Mouse (Mus musculus): ENCODE measurements around the gene Fbxo41. TPM values are rescaled to one million over a fixed set of nuclear protein-coding genes. Genes with fewer than 3 reads are reported as not detected.
"Not testable (repeated sequence)": the region's sequence is repeated elsewhere in the genome, so short reads cannot be mapped to it uniquely, and the experiment has no call there.

The Fbxo41 gene
- polyA plus RNA-seq, 1 experiment from 2014 or later, result 0.47 TPM

DNA sequence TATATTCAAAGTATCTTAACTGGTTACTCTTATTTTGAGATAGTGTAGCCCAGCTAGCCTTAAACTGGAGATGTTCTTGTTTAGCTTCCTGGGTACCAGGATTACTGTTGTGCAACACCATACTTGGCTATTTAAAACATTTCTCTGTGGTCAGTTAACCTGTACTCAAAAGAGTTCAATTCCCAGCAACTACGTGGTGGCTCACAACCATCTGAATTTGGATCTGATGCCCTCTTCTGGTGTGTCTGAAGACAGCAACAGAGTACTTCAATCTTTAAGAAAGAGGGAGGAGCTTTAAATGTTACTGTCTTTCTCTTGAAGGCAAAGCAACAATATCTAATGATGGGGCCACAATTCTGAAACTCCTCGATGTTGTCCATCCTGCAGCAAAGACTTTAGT lies 43.2 kb downstream of the Fbxo41 start:
- Histone ChIP-seq H3K4me2 (replicated peaks) (no peak overlapping the region), H3K27me3 (no peaks in the 10 kb centered on the region), H3K36me3 (peaks cover 70% of the 10 kb centered on the region), H3K27ac (no peak overlapping the region), H3K9ac (no peak overlapping the region), H3K4me1 (peaks cover 25% of the 10 kb centered on the region), H3K9me3 (no peaks in the 10 kb centered on the region), H3K4me3 (no peak overlapping the region)
- no peak for ATAC-seq (ENCODE audit: low FRiP score, low read depth)
- 87% methylated on average over 2 of the region's 2 CpGs for WGBS

DNA sequence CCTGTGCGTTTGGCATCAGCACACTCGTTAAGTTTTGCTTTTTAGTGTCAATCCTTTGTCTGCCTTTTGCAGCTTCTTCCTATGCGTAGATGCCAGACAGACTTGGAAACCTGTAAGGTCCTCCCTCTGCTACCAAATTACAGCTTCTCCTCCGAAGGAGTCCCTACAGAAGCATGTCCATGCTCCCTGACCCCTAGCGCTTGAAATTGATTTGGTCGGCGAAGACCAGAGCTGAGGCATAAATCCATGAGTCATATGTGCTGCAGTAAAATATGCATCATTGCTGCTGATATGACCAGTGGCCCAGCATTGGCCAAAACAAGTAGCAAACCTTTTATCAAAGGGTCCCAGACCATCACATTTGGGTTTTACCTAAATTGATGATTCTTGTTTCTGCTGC lies 50.0 kb downstream of the Fbxo41 start:
- Histone ChIP-seq H3K36me3 (peaks cover 4% of the 10 kb centered on the region), H3K9ac (peak overlapping the region; percentile 96), H3K27me3 (no peaks in the 10 kb centered on the region), H3K4me3 (peak overlapping the region; percentile 80), H3K9me3 (no peaks in the 10 kb centered on the region), H3K27ac (peak overlapping the region; percentile 97; the same call in 1 of the 2 replicates), H3K4me1 (peaks cover 50% of the 10 kb centered on the region), H3K4me2 (replicated peaks) (peak overlapping the region; percentile 94)
- WGBS, result 10% methylated on average over 7 of the region's 7 CpGs
- ATAC-seq (ENCODE audit: low FRiP score, low read depth), result no peak

DNA sequence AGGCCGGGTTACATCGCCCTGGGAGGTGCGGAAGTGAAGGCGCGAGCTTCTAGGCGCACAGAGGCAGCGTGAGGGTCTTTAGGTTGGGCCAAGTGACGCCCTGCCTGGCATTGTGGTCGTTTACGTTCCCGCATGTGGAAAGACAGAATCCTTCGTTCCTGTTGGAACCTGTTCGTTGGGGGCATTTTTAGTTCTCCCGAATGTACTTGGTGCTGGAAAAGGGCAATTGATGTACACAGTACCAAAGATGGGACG lies 50.5 kb downstream of the Fbxo41 start:
- peak overlapping the region; percentile 80 for H3K4me3 ChIP-seq
- H3K36me3 ChIP-seq, result peaks cover under 1% of the 10 kb centered on the region
- H3K9ac ChIP-seq, result peak overlapping the region; percentile 96
- peak overlapping the region; percentile 97 for H3K27ac ChIP-seq
- whole genome bisulfite sequencing, result 0% methylated on average over 15 of the region's 15 CpGs
- H3K27me3 ChIP-seq, result no peaks in the 10 kb centered on the region
- peak overlapping the region; percentile 94 for H3K4me2 ChIP-seq (replicated peaks)
- H3K4me1 ChIP-seq, result peaks cover 48% of the 10 kb centered on the region
- ATAC-seq (ENCODE audit: low FRiP score, low read depth), result no peak
- H3K9me3 ChIP-seq, result no peaks in the 10 kb centered on the region

DNA sequence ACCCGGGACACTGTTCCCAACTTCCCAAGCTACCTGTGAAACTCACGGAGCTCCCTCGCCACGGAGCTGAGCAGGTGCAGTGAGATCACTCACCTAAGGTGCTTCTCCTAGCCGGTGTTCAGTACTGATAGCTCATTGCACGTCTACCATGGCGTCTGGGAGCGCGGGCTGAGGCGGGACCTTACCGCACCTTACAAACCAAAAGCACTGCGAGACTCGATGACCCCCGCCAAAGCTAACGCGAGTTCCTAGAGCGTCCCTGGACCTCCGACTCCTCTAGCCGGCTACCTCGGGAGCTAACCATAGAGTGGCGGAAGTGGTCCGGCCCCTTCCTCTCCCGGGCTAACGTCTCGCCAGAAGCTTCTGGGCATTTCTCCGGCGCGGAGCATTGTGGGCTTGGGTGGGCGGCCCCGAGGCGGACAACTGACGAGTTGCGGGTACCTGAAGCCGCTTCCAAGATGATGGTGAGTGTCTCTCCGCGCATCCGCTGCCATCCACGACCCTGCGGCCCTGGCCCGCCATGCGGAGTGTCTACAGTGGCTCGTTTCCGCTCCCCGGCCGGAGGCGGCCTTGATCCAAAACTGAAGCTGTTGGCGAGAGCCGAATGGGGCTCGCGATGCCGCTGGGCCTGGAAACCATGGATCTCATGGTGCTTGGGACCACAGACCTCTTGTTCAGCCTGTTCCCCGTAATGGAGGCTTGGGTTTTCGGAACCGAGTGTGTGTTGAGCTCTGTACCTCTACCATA lies 51.0 kb downstream of the Fbxo41 start, which contains the start of gene Pradc1:
Pradc1 (minus strand) TSS at position 307 of the 747 bp plus-strand sequence.
- WGBS, result 0% methylated on average over 54 of the region's 54 CpGs
- Histone ChIP-seq H3K27ac (peak within 1 kb of the TSS; percentile 97), H3K9ac (peak within 1 kb of the TSS; percentile 96), H3K4me2 (replicated peaks) (peak within 1 kb of the TSS; percentile 94), H3K4me1 (peaks cover 45% of the 10 kb centered on the region), H3K36me3 (peaks cover 4% of the 10 kb centered on the region; the same call in 1 of the 2 replicates), H3K4me3 (peak within 1 kb of the TSS; percentile 80), H3K9me3 (no peaks in the 10 kb centered on the region), H3K27me3 (no peaks in the 10 kb centered on the region)
- peak; percentile 92 for ATAC-seq (ENCODE audit: low FRiP score, low read depth)

DNA sequence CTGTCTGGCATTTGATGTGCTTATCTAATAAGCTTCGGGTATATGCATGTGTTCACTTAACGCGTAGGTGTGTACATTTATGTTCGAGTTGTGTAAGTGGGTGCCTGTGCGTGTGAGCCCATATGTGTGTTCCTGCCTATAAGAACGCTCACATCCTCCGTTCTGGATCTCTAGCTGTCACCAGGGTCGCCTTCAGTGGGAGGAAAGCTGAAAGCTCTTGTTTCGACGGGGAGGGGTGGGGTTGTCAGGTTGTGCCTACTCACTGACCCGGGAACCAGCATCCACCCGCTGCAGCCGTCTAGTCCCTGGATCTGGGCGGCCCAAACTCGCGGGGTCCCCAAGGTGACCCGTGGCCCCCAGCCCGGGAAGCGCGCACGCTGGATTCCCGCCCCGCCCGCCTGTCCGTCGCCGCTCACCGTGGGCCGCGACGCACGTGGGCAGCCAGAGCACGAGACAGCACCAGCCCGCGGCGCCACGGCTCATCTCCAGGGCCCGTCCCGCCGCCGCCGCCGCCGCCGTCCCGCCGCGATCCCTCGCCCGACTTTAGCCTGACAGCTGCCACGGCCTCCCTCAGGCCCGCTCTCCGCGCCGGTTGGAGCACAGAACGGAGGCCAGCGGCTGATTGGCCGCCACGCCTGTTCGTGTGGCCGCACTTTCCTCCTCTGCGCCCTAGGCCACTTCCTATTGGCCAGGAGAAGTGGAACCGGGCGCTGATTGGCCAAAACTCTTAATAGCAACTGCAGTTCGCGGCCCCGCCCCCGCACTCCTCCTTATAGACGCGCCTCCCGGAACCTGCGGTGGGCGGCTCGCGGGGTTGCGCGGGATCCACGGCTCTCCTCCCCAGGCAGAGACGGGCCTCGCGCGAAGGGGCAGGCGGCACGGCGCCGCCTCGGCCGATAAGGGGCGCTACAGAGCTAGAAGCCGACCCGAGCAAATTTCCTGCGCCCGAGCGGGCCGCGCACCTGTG lies 51.8 kb downstream of the Fbxo41 start, which contains the start of gene Cct7:
Cct7 (plus strand) TSS at position 818 of the 967 bp plus-strand sequence.
- H3K27me3 ChIP-seq, result no peaks in the 10 kb centered on the region
- 3% methylated on average over 95 of the region's 96 CpGs for WGBS
- peaks cover 13% of the 10 kb centered on the region for H3K36me3 ChIP-seq
- H3K4me1 ChIP-seq, result peaks cover 36% of the 10 kb centered on the region
- peak; percentile 94 for ATAC-seq (ENCODE audit: low FRiP score, low read depth)
- peak within 1 kb of the TSS; percentile 94 for H3K4me2 ChIP-seq (replicated peaks)
- peak within 1 kb of the TSS; percentile 97 for H3K27ac ChIP-seq
- peak within 1 kb of the TSS; percentile 80 for H3K4me3 ChIP-seq
- peak within 1 kb of the TSS; percentile 96 for H3K9ac ChIP-seq
- H3K9me3 ChIP-seq, result no peaks in the 10 kb centered on the region

DNA sequence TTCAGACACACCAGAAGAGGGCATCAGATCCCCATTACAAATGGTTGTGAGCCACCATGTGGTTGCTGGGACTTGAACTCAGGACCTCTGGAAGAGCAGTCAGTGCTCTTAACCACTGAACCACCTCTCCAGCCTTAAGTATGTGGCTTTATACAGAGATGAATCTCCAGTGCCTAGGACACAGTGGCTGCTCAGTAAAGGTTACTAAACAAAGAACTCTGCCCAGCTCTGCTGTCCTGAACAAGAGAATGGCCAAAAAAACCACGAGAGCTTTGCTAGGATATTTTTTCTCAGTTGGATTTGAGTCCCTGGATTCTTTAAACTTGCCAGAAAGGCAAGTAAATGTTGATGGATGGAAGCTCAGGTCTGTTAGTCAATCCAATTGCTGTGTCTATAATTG lies 52.7 kb downstream of the Fbxo41 start:
- Histone ChIP-seq H3K4me3 (peak overlapping the region; percentile 80; the same call in 1 of the 2 replicates), H3K4me1 (peaks cover 30% of the 10 kb centered on the region), H3K36me3 (peaks cover 21% of the 10 kb centered on the region), H3K4me2 (replicated peaks) (peak overlapping the region; percentile 94)
- H3K27ac ChIP-seq; ATAC-seq (ENCODE audit: low FRiP score, low read depth); H3K27me3 ChIP-seq; H3K9ac ChIP-seq; H3K9me3 ChIP-seq: not testable (repeated sequence)
- 59% methylated on average over 1 of the region's 1 CpGs for WGBS

DNA sequence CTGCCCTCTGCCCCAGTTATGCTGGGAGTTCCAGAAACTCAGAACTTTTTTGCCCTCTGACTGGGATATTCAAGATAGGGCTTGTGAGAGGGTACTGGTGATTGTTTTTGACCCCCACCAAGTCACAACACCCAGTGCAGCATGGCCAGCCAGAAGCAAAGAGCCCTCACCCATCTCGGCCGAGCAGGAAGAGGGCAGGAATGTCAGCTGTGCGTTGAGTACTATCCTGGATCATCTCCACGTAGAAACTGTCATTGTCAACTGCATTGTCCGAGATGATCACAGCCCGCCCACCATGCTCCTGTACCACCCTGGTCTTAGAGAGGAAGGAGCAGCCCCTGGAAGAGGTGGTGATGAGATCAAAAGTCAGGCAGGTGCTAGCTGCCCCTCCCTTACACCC lies 55.4 kb downstream of the Fbxo41 start:
- no peak overlapping the region for H3K27ac ChIP-seq
- H3K9me3 ChIP-seq, result no peaks in the 10 kb centered on the region
- peaks cover 39% of the 10 kb centered on the region for H3K36me3 ChIP-seq
- no peak overlapping the region for H3K4me3 ChIP-seq
- 87% methylated on average over 6 of the region's 6 CpGs for WGBS
- no peak for ATAC-seq (ENCODE audit: low FRiP score, low read depth)
- no peak overlapping the region for H3K4me2 ChIP-seq (replicated peaks)
- 0 out of 2 replicates have a peak, but pooled peaks cover 3% of the 10 kb centered on the region for H3K4me1 ChIP-seq
- H3K27me3 ChIP-seq, result no peaks in the 10 kb centered on the region
- no peak overlapping the region for H3K9ac ChIP-seq

DNA sequence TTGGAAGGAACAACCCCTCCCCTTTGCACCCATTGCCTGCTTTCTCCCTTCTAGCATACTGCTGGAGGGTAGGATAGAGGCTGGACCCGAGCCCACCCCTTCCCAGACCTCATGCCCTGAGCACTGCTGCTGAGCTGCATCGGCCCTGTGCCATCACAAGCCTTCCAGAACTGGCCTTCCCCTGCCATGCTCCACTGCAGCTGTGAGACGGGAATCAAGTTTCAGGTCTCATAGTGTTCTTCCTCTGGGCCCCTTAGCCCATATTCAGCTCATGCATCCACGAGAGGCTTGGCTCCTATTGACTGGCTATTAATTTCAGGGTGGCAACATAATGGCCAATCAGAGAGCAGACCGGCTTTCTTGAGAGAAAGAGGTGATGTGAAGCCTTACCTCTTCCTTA lies 57.5 kb downstream of the Fbxo41 start:
- 64% methylated on average over 5 of the region's 5 CpGs for WGBS
- Histone ChIP-seq H3K27ac (no peak overlapping the region), H3K9ac (no peak overlapping the region), H3K4me2 (replicated peaks) (no peak overlapping the region), H3K36me3 (peaks cover 59% of the 10 kb centered on the region), H3K4me3 (no peak overlapping the region), H3K4me1 (no peaks in the 10 kb centered on the region), H3K9me3 (no peaks in the 10 kb centered on the region), H3K27me3 (no peaks in the 10 kb centered on the region)
- ATAC-seq (ENCODE audit: low FRiP score, low read depth), result no peak

DNA sequence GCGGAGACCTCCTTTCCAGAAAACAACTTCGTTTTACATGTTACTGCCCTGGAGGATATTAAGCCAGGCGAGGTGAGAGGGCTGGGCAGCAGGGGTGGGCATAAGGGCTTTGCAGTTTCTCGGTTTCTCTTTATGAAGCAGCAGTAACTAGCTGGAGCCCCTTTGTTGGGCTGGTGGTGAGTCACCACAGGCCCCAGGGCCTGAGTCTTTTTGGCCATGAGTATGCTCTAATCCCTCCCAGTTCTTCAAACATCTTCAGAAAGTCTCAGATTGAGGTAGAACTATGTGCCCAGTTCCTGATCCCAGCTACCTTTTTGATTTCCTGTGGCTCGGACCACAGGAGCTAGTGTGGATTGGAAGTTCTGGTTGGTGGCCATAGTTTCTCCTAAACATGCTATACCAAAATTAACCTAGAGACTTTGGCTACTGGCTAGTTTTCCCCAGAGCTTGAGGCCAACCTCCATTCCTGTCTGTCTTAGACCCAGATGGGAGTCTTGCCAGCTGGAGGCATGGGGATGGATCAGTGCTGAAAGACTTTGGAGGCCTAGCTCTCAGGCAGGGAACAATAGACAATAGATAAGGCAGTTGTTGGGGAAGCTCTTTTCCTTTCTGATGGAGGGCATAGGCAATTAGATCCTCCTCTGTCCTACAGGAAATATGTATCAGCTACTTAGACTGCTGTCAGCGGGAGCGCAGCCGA lies 58.4 kb downstream of the Fbxo41 start:
- Histone ChIP-seq H3K36me3 (peaks cover 68% of the 10 kb centered on the region), H3K27me3 (no peaks in the 10 kb centered on the region), H3K4me3 (no peak overlapping the region), H3K4me1 (no peaks in the 10 kb centered on the region), H3K27ac (no peak overlapping the region), H3K9me3 (no peaks in the 10 kb centered on the region), H3K9ac (no peak overlapping the region), H3K4me2 (replicated peaks) (no peak overlapping the region)
- ATAC-seq (ENCODE audit: low FRiP score, low read depth), result no peak
- WGBS, result 90% methylated on average over 8 of the region's 8 CpGs

DNA sequence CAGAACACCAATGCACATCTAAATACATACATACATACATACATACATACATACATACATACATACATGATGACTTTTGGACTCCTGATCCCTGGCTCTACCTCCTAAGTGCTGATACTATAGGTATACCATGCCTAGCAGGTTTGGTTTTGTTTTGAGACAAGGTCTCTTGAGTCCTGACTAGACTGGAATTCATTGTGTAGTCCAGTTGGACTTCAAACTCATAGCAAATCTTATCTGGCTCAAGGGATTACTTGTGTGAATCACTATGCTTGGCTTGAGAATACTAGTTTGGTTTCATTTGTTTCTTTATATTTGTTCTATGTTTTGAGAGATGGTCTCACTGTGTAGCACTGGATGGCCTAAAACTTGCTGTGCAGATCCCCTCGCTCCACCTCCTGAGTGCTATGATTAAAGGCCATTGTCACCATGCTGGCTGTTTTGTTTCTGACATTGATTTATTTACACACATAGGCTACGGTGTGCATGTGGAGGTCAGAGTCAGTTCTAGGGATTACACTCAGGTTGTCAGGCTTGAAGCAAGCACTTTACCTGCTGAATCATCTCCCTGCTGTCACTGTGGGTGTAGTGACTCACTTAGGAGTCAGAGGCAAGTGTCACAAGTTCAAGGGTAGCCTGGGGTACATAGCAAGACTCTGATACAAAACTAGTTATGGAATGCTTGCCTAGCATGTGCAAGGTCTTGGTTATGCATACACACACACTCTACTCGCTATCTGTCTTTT lies 59.1 kb downstream of the Fbxo41 start:
- Histone ChIP-seq H3K4me3 (no peak overlapping the region), H3K27me3 (no peaks in the 10 kb centered on the region), H3K9ac (no peak overlapping the region), H3K27ac (no peak overlapping the region), H3K36me3 (peaks cover 76% of the 10 kb centered on the region), H3K9me3 (no peaks in the 10 kb centered on the region), H3K4me2 (replicated peaks) (no peak overlapping the region), H3K4me1 (no peaks in the 10 kb centered on the region)
- ATAC-seq (ENCODE audit: low FRiP score, low read depth), result no peak
- 86% methylated on average over 3 of the region's 3 CpGs for WGBS

DNA sequence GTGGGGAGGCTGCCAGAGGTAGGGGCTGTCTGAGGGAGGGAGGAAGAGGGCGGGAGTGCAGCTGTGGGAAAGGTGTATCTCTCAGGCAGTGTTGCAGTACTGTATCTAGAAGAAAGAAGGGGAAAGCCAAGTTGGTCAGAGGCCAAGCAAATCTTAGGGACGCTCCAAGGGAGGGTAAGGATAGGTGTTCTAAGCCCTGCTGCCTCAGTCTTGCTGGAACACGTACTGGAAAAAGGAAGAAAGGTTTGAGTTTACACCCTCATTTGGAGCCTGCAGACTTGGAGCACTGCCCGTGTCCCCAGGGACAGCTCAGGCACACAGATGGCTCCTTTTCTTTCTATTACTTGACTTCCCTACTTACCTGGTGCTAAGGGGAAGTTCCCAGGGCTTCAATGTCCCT lies 61.7 kb downstream of the Fbxo41 start:
- H3K4me2 ChIP-seq (replicated peaks), result no peak overlapping the region
- no peaks in the 10 kb centered on the region for H3K9me3 ChIP-seq
- H3K4me1 ChIP-seq, result no peaks in the 10 kb centered on the region
- 75% methylated on average over 4 of the region's 4 CpGs for WGBS
- H3K36me3 ChIP-seq, result peaks cover 73% of the 10 kb centered on the region
- no peak for ATAC-seq (ENCODE audit: low FRiP score, low read depth)
- no peaks in the 10 kb centered on the region for H3K27me3 ChIP-seq
- no peak overlapping the region for H3K4me3 ChIP-seq
- H3K27ac ChIP-seq, result no peak overlapping the region
- H3K9ac ChIP-seq, result no peak overlapping the region
